Mouse (Mus musculus) lung, postnatal 25 days (tissue): ENCODE results near the gene Prr29.
"Not testable (repeated sequence)": the region's sequence is repeated elsewhere in the genome, so short reads cannot be mapped to it uniquely, and the experiment has no call there.

ENCODE experiments used
- DNase-seq: peaks from one replicate; pipeline ENCODE4 v3.0.0; 2022; ENCODE audit warnings: low spot score

Prr29 gene

DNA sequence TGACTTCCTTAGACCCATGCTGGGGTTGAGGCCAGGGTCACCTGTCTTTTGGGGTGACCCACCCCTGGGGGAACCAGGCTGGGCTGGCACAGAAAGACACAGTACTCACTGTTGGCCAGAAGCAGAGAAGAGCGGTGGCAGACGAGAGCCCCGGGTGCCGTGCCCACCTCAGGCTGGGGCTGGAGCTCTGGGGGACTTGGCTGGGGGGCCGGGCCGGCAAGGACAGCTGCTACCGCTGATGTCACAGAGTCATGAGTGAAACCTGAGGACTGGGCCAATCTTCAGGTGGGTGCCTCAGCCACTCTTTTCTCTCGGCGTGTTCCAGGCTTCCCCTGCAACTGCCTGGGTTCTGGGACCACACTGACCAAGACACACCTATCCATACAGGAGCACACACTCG is at the start of gene Prr29:
Prr29 (plus strand) TSS at position 107 of the 400 bp plus-strand sequence.
- DNase-seq, result no peak

DNA sequence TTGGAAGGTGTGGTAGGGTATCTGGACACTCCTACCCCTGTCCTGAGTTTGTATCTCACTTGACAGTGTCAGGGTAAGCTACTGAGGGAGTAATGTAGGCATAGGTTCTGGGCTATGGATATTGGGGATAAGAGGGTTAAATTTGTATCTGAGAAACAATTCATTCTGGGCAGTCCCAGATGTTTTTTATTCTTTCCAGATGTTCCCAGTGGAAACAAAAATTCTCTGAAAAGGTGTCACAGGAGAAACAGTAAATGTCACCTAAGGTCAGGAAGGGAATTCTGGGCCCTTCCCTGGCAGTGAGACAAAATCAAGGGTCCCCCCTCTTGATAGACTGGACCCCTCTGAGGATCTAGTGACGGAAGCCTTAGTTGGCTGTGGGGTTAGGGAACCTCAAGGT is 48.9 kb upstream of the Prr29 start:
- no peak for DNase-seq

DNA sequence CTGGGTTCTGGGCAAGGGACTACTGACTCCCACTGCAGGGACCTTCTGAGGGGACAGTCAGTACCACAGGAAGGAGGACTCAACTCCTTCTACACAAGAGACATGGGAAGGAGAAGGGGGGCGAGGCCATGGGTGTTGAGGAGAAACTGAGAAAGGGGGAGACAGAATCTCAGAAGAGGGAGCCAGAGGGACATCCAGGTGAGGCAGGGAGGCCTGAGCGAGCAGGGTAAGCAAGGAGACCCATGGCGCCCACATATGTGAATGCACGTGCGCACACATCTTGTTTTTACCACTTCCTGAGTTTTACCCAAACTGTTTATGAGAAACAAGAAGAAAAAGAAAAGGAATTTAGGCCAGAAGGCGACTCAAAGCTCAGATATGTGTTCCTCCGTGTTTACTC is 47.5 kb upstream of the Prr29 start:
- no peak for DNase-seq

DNA sequence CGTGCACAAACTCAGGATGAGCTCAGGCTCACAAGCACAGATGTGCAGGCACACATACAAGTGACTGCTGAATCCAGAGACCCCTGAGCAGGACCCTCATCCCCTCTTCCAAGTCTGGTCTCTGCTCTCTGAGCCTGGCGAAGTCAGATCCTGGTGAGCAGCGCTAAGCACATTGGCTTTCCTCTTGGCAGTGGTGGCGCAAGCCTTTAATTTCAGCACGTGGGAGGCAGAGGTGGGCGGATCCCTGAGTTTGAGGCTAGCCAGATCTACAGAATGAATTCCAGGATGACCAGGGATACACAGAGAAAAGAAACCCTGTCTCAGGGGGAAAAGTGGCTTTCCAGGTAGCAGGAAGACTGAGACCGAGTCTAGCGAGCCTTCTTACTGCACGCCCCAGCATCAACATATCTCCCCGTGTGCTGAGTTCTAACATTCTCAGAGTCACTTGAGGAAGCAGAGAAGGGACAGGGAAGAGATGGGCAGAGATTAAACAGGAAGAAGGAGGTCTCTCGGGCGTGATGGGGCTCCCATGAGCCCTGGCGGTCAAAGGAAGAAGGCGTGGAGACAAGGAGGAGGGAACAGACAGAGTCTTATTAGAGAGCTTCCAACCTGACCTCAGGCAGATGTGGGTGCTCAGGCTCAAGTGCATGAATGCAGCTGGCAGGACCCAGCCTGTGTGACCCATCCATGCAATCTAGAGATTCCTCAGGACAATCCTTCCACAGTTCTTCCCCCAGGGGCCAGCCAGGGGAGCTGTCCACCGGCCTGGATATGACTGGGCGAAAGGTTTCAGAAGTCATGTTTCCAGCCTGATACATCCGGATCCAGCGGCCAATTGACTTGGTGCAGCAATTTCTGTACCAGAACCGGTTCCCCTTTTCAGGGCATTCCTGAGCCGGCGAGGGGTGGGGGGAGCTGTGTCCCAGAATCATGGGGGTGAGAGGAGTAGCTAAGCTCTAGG is 46.6 kb upstream of the Prr29 start:
- DNase-seq, result peak; percentile 38

DNA sequence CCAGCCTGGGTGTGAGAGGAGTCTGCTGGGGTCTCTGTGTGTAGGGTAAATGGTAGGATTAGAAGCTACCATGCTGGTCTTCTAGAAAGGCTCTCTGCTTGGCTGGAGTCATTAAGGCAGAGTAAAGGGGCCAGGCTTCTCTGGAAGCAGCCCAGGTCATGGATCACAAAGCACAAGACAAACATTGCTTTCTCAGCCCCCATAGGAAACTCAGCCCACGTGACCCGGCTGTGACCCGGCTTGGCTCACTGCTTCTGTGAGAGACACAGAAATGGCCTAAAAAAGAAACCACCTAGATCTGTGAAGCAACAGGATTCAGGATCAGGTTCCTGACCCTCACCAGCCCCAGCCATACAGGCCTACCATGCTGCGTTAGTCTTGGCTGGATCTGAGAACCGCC is 40.4 kb upstream of the Prr29 start:
- peak; percentile 42 for DNase-seq

DNA sequence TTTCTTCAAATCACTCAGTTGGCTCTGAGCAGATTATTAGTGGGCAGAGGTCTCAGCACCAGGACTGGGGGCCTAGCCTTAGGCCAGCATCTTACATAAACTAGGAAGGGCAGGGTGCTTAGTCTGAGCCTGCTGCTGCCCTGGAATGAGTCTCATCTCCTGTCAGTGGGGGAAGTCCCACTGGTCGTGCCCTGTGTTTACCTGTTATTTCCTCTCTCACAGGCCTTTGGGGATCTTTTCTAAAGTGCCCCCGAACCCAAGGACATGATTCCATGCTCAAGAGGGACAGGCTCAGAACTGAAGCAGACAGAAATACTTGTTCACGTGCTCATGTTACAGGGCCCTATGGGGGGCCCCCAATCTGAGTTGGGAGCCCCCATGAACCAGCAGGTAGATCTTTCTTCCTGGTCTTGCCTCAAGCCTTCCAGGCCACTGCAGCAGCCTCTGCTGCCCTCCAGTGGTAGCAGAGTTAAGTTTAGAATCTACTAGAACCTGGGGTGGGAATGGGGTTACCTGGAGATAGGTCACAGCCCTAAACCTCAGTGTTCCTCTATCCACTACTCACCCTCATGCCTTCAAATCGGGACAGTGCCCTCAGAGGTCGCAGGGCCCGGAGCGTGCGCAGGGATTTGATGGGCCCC is 39.6 kb upstream of the Prr29 start:
- DNase-seq, result peak; percentile 69

DNA sequence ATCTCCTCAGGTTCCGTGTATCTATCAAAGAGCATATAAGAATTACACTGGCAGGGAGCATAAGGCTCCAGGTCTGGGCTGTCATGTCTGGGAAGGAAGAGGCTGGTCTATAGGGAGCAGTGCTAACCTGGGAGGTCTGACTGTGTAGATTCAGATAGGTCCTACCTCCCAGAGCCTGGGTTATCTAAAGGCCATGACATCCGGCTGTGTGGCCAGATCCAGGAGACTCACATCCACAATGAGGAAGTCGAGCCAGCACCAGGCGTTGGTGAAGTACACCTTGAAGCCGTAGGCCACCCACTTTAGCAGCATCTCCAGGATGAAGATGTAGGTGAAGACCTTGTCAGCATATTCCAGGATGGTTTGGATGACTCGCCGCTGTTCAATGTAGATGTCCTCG is 38.8 kb upstream of the Prr29 start:
- DNase-seq, result no peak

DNA sequence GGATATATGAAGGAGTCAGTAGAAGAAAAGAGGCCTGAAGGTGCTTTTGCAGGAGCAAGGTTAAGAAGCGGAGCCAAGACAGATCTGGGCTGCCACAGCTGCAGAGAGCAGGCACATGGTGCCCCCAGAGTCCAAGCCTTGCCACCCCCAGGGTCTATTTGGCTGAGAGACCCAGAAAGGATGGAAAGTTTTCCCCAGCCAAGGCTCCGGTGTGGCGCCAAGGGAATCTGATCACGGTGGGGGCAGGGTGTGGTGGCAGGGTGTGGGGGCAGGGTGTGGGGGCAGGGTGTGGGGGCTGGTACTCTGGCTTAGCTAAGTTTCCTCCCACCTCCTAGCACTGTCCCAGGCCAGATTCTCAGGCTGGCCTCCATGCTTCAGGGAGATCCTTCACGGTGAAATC is 36.8 kb upstream of the Prr29 start:
- no peak for DNase-seq

DNA sequence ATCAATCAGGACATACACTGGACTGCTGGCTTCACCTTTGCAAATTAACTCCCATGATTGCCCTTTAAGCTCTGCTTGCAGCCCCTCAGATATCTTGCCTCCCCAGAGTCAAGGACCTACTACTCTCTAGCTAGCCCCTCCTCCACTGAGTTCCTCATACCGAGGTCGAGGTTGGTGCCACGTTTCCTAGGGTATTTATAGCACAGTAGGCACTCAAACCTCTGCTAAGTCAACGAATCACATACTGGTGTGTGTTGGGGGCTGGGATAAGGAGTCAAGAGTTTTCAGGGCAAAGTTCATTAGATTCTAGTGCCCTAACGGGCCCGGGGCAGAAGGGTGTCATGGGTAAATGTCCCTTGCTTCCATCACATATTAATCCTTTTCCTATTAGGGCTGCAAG is 36.1 kb upstream of the Prr29 start:
- no peak for DNase-seq

DNA sequence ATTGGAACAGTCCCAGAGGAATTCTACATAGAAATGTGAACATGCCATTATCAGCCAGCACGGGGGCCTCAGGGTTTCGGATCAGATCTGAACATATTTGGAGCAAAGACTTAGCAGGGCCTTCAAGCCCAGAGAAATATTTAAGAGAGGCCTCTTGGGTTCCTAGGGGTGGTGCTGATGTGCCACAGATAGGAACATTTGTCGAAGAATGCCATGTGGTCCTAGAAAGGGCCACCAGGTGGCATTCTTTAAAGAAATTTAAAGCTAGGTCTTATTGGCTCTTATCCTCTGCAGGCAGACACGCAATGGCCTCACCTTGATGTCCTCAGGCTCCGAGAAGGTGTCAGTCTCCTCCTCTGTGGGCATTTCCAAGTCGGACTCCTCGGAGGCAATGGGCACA is 35.6 kb upstream of the Prr29 start:
- peak; percentile 64 for DNase-seq

DNA sequence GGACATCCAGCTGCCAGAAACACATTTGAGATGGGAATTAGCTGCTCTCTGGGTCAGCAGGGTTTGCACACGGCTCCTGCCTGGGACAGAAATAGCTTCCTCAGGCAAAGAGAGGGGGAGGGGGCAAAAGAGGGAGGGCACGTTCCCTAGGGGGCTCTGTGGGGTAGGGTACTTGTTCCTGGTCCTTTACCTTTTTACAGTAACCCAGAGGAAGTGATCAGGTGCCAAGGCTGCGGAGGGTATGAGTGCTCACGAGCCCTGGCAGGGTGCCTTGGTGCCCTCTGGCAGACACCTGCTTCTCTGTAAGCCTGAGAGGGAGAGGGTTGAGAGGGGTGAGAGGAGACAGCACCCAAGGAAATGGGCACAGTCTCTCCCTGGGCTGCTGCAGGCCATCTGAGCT is 32.8 kb upstream of the Prr29 start:
- no peak for DNase-seq

DNA sequence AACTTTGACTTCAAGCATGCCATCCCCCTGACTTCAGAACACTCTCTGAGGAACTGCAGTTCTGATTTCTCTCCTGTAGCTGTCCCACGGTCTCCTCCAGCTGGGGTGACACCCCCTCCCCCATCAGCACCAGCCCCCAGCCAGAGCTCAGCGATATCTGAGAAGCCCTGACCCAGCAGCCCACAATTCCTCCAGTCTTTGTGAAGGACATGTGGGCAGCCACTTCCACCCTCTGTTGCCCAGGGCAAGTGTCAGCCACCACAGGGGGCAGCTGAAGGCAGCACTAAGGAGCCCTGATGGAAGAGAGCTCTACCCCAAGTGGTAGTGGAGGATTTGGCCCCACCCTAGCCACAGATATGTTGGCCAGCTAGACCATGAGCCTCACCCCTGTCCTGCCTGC is 31.2 kb upstream of the Prr29 start:
- DNase-seq, result no peak

DNA sequence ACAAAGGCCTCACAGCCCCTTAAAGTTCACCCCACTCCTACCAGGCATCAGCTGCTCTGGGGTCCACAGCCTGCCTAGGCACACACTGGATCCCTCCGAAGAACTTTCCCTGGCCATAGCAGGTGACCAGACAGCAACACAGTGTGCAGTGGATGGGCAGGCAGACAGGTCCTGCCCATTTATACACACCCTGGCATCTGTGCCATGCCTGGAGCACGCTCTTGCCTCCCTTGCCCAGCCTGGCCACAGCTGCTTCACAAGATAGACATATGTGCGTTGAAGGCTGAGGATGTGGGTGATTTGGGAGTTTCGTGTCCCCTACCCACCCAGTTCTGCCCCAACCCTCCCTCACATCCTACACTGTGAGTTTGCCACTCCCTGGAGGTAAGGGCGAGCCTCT is 27.2 kb upstream of the Prr29 start:
- DNase-seq, result no peak

DNA sequence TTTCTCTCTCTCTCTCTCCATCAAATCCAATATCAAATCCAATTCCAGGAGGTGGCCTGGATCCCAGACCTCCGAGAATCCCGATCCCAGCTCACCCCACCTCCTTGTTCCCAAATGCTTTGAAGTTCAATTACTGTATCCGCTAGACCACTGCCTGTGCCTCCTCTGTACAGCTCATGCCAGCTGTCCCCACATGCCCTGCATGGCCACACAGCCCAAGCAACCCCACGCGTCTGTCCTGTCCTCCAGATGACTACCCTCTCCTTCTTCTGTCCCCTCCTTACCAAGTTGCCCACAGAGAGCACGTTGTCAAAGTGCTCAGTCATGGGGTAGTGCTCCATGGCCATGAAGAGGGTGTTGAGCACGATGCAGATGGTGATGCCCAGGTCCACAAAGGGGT is 26.4 kb upstream of the Prr29 start:
- DNase-seq, result no peak

DNA sequence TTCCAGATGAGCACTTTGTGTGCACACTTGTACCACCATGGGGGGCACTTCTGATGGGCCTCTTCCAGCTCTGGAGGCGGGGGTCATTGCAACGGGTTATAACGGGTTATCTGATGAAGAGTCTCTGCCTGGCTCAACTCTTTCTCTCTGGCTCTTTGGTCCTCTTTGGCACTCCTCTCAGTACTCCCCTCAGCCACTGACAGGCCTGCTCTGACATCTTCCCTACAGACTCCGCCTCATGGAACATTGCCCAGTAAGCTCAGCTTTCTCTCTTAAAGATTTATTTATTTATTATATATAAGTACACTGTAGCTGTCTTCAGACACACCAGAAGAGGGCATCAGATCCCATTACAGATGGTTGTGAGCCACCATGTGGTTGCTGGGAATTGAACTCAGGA is 25.9 kb upstream of the Prr29 start:
- DNase-seq, result not testable (repeated sequence)

DNA sequence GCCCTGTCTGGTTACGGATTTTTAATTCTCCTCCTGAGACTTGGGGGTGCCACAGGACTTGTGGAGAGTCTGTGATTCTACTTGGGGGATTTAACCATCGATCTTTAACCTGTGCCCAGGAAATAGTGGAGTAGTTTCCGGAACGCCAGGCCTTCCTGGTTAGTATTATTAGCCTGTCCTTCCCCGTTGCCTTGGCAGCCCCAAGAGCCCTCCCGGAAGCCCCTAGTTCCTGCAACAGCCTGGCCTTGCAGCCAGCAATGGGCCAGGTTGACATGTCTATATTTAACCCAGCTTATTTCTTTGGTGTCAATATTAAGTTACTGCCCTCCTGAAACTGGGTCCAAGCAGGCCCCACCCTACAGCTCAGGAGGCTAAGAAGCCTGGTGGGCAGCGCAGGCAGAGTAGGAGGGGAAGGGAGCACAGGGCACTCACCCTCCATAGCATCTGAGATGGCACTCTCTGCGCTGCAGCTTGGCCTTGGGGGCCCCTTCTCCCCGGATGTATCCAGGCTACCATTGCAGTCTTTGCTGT is 24.2 kb upstream of the Prr29 start:
- no peak for DNase-seq

DNA sequence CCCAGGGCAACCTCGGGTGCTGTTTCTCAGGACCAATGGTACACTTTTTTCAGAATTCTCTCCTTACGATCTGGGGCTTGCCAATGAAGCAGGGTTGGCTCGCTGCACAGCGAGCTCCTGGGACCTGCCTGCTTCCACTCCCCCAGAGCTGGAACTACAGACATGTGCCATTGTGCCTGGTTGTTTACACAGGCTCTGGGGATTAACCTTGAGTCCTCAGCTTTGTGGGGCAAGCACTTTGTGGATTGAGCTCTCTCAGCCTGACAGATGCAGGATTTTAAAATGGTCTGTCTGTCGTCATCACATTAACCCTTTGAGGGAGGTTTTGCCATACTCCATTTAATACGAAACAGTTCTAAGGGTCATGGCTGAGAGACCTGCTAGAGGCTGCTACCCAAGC is 20.4 kb upstream of the Prr29 start:
- no peak for DNase-seq

DNA sequence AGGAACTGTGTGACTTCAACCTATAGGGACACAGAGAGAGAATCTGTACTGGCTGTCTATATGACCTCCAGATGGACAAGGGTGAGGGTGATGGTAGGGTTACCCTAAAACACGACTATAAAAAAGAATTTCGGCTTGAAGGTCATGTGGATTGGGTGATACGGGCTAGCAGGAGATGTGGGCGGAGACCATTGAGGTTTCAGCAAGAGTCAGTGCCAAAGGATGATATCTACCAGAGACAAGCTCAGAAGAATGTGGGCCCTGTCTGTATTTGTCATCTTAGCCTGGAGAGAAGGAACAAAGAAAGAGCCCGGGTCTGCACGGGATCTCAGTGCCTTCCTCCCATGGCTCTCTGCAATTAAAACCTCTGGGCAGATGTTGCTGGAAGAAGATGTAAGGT is 15.5 kb upstream of the Prr29 start:
- DNase-seq, result no peak

DNA sequence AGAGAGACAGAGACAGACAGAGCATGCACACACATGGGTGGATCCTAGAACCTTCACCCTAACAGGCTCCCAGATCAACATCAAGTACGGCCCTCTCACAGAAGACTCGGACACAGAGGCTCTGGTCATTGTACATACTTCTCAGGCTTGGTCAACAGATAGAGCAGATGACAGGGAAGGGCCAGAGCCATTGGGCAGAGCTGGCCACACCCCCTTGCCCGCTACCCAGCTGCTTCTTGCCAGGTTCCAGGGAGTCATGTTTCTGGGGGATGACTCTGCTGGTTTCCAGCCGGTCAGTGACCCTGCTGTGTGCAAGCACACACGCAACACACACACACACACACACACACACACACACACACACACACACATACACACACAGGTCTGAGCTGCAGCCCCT is 14.4 kb upstream of the Prr29 start:
- no peak for DNase-seq

DNA sequence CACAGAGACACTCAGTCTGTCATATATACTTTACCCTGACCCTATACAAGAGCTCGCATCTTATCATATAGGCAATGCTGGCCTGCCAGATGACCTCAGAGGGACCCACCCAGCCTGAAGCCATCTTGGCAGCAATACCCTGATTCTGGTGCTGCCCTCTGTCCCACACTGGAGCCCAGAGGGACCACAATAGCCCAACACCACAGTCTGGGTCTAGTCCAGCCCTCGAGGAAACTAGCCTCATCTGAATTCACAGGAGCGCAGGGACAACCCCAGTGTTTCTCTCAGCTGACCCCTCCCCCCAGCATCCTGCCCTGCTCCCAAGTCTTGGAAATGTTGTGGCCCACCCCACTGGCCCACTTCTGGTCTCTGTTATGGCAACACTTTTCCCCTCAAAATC is 14.0 kb upstream of the Prr29 start:
- no peak for DNase-seq

DNA sequence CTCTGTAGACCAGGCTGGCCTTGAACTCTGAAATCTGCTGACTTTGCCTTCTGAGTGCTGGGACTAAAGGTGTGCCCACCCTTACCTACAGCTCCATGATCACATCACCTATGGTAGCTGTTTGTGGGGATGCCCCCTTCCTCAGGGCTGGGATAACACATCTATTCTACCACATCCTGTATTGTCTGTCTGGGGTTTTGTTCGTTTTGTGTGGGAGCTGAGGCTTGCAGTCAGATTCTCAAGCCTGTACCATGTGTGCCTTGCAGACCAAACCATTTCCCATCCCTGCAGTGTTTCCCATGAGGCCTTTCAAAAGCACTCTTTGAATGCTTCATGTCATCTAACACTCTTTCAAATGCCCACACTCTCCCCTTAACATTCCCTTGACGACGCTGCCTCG is 13.3 kb upstream of the Prr29 start:
- no peak for DNase-seq

DNA sequence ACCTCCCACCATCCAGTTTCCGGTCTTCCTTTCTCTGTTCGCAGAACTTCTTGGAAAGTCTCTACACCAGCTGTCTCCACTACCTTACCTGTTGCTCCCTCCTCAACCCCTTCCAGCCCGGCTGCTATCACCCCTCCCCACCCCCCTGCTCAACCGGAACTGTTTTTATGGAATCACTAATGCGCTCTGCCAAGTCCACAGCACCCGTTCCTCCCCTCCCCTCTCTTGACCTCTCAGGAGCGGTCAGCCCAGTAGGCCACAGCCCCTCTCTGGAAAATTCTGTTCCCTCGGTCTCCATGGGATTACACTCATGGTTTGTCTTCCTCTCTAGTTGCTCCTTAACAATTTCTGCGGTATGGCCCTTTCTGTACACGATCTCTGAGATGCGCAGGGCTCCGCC is 12.1 kb upstream of the Prr29 start, which contains the start of gene Scn4a:
Scn4a (minus strand) TSS at position 101 of the 400 bp plus-strand sequence.
- no peak for DNase-seq

DNA sequence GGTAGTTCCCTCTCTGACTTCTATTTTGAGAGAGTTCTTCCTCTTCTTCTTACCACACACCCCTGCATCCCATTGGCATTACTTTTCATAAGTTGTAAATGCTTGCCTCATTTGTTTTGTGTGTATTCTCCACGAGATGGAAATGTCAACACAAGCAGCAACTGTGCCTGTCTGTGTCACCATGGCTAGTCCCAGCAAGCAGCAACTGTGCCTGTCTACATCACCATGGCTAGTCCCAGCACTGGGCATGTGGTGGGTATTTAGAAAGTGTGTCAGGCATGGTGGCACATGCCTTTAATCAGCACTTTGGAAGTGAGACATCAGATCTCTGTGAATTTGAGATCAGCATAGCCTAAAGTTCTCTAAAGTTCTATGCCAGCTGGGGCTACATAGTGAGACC is 11.1 kb upstream of the Prr29 start:
- no peak for DNase-seq
